Mouse (Mus musculus) kidney, adult 2 months (tissue): ENCODE measurements around the gene Prss30.

ENCODE experiments used
- CTCF ChIP-seq: fragments of 200-500 bp; conservative IDR thresholded peaks from 2 replicates; pipeline ENCODE4 v1.5.1; 2011; ENCODE audit warnings: low read depth, mild to moderate bottlenecking, control low read depth, low read length, moderate library complexity, mixed read lengths; ENCODE audit not compliant: insufficient read depth, insufficient read length
- POLR2A ChIP-seq: fragments of 200-500 bp; IDR thresholded peaks from one replicate; pipeline ENCODE4 v1.6.1; 2011; ENCODE audit warnings: low read depth, low read length, control low read depth

GRCm38 (mm10) chr17:24008105-24008504 lies 27.7 kb upstream of the Prss30 start:
- TF ChIP-seq CTCF (no peak), POLR2A (no peak)
